Mouse (Mus musculus) adrenal gland, postnatal 36 days (tissue): ENCODE data around the gene Tmigd3. TPM values are rescaled to one million over a fixed set of nuclear protein-coding genes. Genes with fewer than 3 reads are reported as not detected.

Source experiments
- DNase-seq, 2 experiments: peaks; one replicate each; pipeline ENCODE4 v3.0.0; 2021; ENCODE audit warnings: mixed read lengths in 1 of 2
- total RNA-seq, 2 experiments: library from RNA; stranded (reverse); gene quantifications; 2 replicates each; pipeline ENCODE4 v1.2.3; 2021

Gene Tmigd3
- total RNA-seq, 2 experiments from 2014 or later: 0.33 TPM; not detected in 1

GRCm38 (mm10) chr3:105933926-105934325 is 63.2 kb downstream of the Tmigd3 start:
- DNase-seq: no peak

GRCm38 (mm10) chr3:105935033-105935432 is 64.3 kb downstream of the Tmigd3 start:
- peak; percentile 70 to 83 for DNase-seq

DNA sequence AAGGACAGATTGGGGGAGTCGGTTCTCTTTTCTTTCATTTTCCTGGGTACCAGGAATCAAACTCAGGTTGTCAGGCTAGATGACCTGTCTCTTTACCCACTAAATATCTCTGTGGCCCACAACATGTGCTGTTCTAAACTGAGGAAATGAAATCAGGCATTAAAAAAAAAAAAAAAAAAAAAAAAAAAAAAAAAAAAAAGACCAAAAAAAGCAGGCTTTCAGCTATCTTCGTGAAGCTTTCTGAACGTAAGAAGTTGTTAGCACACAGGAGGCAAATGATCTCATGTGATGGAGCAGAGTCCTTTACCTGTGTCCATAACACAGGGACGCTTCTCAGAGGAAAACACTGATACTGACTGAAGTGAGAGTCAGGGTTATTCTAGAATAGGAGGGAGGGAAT is 65.4 kb downstream of the Tmigd3 start:
- no peak for DNase-seq

GRCm38 (mm10) chr3:105951348-105951747 is 80.6 kb downstream of the Tmigd3 start:
- DNase-seq: no peak

DNA sequence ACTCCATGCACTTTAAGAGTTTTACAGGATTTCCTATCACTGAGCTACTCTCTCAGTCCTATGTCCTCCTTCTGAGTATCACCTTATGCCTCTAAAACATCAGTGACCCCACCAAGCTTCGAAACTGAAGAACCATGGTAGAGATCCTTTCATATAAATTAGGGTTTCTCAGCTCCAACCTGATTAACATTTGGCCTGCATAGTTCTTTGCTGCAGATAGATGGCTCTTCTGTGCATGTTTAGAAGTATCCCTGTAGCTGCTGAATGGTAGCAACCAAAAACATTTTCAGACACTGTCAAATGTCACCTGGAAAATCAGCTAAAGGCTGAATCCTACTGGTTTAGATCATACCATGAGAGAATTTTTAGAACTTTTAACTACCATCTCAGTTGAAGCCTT is 86.5 kb downstream of the Tmigd3 start:
- DNase-seq: no peak

DNA sequence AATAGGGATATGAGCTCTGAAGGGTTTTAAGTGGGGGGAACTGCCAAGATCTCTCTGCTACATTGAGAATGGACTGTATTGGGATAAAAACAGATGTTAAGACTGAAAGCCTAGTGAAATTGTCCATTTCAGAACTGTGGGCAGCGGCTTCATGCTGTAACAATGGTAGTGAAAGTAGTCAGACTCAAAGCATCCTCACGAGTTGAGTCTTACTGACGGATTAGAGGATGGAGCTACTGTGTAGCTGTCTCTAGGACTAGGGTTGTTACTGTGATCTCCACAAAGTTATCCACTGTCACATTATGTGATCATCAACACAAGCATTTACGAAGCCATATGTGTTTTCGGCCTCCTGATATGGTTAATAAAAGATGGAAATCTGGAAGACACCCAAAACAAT is 87.5 kb downstream of the Tmigd3 start:
- DNase-seq: no peak

DNA sequence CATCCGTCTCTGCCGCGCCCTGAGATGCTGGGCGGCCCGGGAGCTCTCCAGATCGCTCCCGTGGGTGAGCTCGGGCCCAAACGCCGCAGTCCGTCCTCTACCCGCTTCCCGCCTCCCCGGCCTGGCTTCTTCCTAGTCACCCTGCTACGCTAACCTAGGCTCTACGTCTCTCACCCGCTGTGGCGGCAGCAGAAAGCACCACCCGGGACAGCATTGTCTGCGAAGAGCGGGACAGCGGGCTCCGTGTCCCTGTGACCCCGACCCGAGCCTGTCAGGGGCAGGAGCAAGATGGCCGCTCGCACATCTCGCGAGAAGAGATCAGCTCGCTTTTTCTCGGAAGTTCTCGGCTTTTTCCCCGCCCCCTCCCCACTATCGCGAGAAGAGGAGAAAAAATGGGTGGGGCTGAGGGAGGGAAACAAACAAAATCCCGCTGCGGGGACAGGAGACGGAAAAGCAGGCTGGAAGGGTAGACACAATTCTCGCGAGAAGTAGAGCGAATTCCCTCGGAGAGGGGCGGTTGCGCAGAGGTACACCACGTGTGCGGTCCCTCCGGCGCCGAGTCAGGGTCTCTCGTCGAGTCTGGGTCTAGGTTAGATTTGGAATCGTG is 88.4 kb downstream of the Tmigd3 start, which contains the start of gene Wdr77:
Gene Wdr77 (plus strand): TSS at position 396 of the 607 bp plus-strand sequence.
- peak; percentile 94 to 96 for DNase-seq

GRCm38 (mm10) chr3:105959585-105959984 is 88.9 kb downstream of the Tmigd3 start:
- DNase-seq: no peak

- DNase-seq: no peak
These were observed 89.3 kb downstream of the Tmigd3 start, which contains the start of gene Atp5f1 for GRCm38 (mm10) chr3:105959999-105960398. Atp5f1 (minus strand) TSS chr3:105960099.

DNA sequence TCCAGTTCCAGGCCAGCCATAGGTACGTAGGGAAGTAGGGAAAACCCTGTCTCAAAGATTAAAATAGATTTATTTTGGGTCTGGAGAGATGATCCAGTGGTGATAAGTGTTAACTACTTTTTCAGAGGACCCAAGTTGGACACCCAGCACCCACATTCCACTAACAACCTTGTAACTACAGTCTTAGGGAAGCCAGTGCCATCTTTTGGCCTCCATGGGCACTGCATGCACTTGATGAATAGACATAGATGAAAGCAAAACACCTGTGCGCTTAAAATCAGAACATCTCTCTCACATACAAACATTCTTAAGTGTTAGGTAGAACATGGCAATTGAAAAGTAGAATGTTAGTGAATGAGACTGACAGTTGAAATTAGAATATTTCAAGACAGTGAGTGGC is 90.0 kb downstream of the Tmigd3 start:
- DNase-seq: no peak

DNA sequence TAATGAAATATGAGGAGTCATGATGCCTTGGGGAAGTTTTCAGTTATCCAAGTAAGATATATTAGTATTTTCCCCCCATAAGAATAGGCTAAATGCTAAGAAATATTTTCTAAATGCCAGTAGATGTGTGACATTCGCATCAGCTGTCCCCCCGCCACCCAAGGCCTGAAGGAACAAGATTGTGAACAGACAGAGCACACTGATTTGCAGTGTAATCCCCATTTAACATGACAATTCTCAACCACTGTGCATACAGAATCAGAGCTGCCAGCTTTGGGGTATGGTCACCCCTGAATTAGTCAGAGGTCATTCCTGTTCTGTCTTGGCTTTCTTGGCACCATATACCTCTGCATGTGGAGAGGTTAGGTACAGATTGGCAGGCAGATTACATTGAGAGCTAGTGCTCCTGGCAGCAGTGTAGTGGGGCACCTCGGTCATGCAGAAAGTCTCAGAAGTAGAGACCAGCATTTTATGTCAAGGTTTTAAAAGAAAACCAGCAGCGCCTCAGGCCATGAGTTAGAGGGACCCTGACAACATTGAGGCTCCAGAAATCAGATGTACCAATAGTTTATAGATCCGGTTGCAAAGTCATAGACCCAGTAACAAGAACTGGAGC is 101.2 kb downstream of the Tmigd3 start:
- no peak for DNase-seq

DNA sequence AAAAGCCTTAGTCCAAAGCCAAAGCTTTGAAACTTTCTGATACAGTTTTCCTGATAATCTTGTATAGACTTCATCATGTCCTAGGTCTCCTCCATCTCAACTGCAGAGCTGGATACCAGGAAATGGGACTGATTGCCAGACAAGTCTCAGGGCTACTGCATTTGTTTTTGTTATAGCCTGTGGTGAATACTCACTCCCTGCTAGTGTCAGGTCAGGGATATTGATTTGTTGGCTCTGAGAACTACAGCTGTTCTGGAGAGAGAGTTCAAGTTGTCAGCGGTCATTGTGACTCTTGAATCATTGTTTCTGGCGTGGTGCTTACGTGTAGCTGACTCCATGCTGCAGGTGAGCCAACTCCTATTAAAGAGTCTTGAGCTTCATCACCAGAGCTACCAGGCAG is 102.7 kb downstream of the Tmigd3 start, which contains the start of gene Ovgp1:
Gene Ovgp1 (plus strand): TSS at position 301 of the 400 bp plus-strand sequence.
- DNase-seq: no peak

Other genes with a start within 250 kb of the Tmigd3 start
- 10 to 100 TPM; 16.4 to 19.5 TPM for gene Ddx20, start 183.3 kb upstream of the Tmigd3 start, total RNA-seq
- 1 to 10 TPM; 1.6 TPM for gene Inka2, start 166.3 kb upstream of the Tmigd3 start, total RNA-seq
- gene Rap1a, start 69.6 kb upstream of the Tmigd3 start, total RNA-seq: 100 to 1,000 TPM; 192 to 211 TPM
- under 1 TPM in 1 of 2 experiments, not detected in 1; 0.40 TPM for gene Adora3, start within 50 bp of the Tmigd3 start, total RNA-seq
- under 1 TPM; 0.66 to 0.76 TPM for gene I830077J02Rik, start 61.8 kb downstream of the Tmigd3 start, total RNA-seq
- 10 to 100 TPM; 65.5 to 68.3 TPM for gene Wdr77, start 88.5 kb downstream of the Tmigd3 start, total RNA-seq
- gene Atp5f1, start 89.2 kb downstream of the Tmigd3 start, total RNA-seq: 100 to 1,000 TPM; 351 to 362 TPM
- gene Ovgp1, start 102.8 kb downstream of the Tmigd3 start, total RNA-seq: under 1 TPM; 0.26 to 0.69 TPM
- not detected for gene Pifo, start 143.7 kb downstream of the Tmigd3 start, total RNA-seq
- not detected for gene Chil5, start 161.9 kb downstream of the Tmigd3 start, total RNA-seq
- gene Chia1, start 242.3 kb downstream of the Tmigd3 start, total RNA-seq: not detected